Mouse (Mus musculus): ENCODE results near the gene Angptl8.
"Not testable (repeated sequence)": the region's sequence is repeated elsewhere in the genome, so short reads cannot be mapped to it uniquely, and the experiment has no call there.

Gene Angptl8

DNA sequence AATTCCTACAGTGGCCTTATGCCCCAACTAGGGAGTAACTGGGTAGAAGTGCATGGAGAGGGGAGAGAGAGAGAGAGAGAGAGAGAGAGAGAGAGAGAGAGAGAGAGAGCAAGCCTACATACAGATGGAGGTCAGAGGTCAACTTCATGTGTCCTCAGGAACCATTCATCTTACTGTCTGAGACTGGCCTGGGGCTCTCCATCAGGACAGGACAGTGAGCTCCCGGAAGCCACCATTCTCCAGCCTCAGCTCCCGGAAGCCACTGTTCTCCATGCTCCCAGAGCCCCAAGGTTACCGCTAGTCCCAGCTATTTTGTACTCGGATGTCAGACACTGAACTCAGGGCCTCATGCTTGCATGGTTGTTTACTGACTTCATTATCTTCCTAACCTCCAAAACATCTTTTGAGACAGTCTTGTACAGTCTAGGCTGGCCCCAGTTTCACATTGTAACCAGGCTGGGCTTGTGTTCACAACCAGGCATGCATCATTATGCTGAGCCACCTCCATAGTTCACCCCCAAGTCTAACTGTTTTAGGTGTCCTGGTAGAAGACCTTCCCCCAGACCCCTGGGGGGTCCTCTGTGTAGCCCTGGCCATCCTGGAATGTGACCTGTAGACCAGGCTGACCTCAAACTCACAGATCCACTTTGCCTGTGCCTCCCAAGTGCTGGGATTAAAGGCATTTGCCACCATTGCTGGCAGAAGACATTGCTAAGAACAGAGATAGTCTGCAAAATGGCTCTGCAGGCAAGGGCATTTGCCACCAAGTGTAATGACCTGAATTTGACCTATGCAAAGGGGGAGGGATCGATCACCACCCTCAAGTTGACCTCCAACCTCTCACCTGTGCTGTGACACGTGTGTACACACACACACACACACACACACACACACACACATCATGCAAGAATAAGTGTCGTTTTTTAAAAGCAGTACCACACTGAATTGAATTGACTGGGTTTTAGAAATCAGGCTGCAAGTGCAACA is 14.7 kb downstream of the Angptl8 start:
- no peak for DNase-seq (ENCODE audit: extremely low read depth, low read depth)

DNA sequence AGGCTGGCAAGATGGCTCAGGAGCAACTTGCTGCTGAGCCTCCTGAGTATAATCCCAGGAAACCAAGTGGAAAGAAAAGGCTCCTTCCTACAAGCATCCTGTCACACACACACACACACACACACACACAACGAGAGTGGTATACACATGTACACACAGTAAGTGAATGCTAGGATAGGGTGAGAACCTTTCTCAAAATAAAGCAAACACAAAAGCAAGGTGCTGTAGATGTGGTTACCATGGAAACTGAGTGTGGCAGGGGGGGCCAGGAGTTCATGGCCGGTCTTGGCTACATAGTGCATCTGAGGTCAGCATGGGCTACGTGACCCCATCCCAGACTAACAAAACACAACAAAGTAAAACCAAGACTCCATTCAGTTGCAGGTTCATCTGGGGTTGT is 15.8 kb downstream of the Angptl8 start:
- no peak for DNase-seq (ENCODE audit: extremely low read depth, low read depth)

- DNase-seq (ENCODE audit: extremely low read depth, low read depth) = peak; percentile 47
Observed at GRCm38 (mm10) chr9:21852128-21853091, 17.1 kb downstream of the Angptl8 start, which contains the start of gene Dock6. TSS of gene Dock6 (minus strand) at chr9:21852635.

- no peak for DNase-seq (ENCODE audit: extremely low read depth, low read depth)
Observed at GRCm38 (mm10) chr9:21853961-21854360, 18.7 kb downstream of the Angptl8 start.

GRCm38 (mm10) chr9:21854894-21855293 is 19.6 kb downstream of the Angptl8 start:
- no peak for DNase-seq (ENCODE audit: extremely low read depth, low read depth)

GRCm38 (mm10) chr9:21857501-21857900 is 22.2 kb downstream of the Angptl8 start:
- no peak for DNase-seq (ENCODE audit: extremely low read depth, low read depth)

DNA sequence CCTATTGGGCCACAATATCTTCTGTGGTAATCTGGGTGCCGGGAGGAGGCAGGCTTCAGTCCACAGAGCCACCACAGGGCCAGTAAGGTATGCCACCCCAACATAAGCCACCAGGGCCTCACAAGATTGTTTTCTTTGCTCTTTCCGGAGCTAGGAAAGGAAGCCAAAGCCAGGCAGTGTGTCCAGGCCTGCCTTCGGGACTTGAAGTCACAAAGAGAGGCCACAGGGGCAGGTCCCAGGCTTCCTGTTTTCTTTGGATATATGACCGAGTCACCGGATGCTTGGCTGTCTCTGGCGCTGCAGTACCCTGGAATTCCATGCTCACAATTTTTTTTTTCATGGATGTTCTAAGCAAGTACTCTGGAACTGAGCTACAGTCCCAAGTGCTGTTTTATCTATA is 22.8 kb downstream of the Angptl8 start:
- no peak for DNase-seq (ENCODE audit: extremely low read depth, low read depth)

GRCm38 (mm10) chr9:21859606-21860005 is 24.3 kb downstream of the Angptl8 start:
- no peak for DNase-seq (ENCODE audit: extremely low read depth, low read depth)

GRCm38 (mm10) chr9:21860349-21860748 is 25.0 kb downstream of the Angptl8 start:
- not testable (repeated sequence) for DNase-seq (ENCODE audit: extremely low read depth, low read depth)

DNA sequence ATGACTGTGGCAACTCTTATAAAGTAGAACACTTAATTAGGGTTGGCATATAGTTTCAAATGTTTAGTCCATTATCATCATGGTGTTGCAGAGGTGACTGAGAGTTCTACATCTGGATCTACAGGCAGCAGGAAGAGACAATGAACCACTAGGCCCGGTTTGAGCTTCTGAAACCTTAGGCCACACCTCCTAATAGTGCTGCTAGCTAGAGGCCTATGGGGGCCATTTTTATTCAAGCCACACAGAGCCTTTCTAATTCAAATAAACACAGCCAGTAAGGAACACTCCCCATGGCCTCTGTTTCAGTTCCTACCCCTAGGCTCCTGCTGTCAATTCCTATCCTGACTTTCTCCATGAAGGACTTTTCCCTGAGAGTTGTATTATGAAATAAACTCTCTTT is 26.9 kb downstream of the Angptl8 start:
- DNase-seq (ENCODE audit: extremely low read depth, low read depth) = no peak

DNA sequence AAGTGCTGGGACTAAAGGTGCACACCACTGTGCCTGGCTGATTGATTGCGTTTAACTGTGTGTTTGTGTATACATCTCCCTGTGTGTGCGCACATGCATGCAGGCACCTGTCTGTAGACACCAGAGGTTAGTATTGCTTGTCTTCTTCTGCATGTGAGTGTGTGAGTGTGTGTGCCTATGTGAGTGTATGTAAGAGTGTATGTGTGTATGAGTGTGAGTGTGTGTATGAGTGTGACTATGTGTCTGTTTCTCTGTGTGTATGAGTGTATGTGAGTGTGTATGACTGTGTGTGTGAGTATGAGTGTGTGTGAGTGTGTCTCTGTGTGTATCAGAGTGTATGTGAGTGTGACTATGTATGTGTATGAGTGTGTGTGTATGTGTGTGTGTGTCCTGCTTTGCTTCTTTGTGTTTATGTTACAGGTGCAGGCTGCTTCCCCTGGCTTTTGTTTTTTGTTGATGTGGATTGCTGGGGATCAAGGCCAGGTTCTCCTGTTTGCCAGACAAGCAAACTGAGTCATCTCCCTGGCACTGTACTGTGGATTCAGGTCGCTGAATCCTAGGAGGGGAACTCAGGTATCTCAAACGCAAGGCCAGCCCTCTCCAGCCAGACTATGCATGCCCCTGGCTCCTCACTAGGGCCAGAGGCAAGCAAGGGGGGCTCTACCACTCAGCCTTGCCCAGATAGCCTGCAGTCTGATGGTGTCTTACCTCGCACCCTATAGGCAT is 30.5 kb downstream of the Angptl8 start:
- DNase-seq (ENCODE audit: extremely low read depth, low read depth) = no peak

- no peak for DNase-seq (ENCODE audit: extremely low read depth, low read depth)
Observed at GRCm38 (mm10) chr9:21866641-21867040, 31.3 kb downstream of the Angptl8 start.

DNA sequence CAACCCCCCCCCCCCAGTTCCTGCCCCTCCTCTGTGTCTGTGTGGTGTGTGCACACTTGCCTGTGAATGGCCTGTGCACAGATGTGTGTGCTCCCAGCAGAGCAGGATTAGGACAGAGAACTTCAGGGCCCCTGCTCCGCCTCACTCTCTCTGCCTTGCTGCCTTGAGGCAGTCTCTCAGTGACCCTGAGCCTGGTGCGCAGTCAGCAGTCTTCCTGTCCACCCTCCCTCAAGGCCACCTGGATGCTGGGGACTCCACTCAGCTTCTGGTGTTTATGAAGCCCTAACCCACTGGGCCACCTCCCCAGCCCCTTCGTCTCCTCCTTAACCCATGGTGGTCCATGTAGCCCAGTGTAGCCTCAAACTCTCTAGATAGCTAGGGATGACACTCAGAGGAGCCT is 32.4 kb downstream of the Angptl8 start:
- DNase-seq (ENCODE audit: extremely low read depth, low read depth) = no peak

- not testable (repeated sequence) for DNase-seq (ENCODE audit: extremely low read depth, low read depth)
Observed at GRCm38 (mm10) chr9:21869290-21869689, 34.0 kb downstream of the Angptl8 start.

GRCm38 (mm10) chr9:21870879-21871524 is 35.7 kb downstream of the Angptl8 start:
- peak; percentile 34 for DNase-seq (ENCODE audit: extremely low read depth, low read depth)

DNA sequence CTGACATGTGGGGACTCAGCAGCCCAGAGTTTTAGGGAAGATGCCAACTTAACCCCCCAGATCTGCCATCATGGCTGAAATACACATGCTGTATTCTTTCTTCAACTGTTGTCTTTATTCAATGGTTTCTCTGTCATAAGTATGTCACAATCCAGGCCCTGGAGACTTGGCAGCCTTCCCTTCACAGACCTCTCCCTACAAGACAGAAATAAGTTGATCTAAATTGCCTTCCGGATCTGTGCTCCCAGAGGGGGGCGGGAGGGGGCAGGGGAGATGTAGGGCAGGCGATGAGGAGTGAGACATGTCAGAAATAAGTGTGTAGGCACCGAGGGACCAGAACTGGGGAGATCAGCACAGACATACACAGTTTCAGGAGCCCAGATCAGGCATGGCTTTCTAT is 36.9 kb downstream of the Angptl8 start:
- no peak for DNase-seq (ENCODE audit: extremely low read depth, low read depth)

DNA sequence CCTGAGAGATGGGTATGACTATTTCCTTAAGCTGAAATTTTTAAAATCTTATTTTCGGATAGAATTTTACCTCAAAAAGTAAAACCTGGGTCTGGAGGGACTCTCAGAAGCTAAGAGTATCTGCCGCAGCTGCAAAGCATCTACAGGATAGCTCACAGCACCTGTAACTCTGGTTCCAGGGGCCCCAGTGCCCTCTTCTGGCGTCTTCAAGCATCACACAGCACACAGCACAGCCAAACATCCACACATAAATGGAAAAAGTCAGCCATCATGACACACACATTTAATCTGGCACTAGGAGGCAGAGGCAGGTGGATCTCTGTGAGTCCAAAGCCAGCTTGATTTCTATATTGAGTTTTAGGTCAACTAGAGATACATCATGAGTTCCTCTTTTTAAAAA is 41.3 kb downstream of the Angptl8 start:
- no peak for DNase-seq (ENCODE audit: extremely low read depth, low read depth)
